In genomic region chr9:123638231-123638630, GRCm38 (mm10) we compare ENCODE assay signal across 20 mouse cellular contexts. TPM values are rescaled to one million over a fixed set of nuclear protein-coding genes. Genes with fewer than 3 reads are reported as not detected.
DNase-seq lines count a peak whose midpoint lies in the region; TF ChIP-seq lines count a peak whose summit lies in the region.
"Had no signal": no experiment of that assay in that cellular context is flagged by ENCODE, and none has a peak within 500 bp of the region (broad histone marks: within the 10 kb centered on the region; RNA-seq: fewer than 3 reads in every experiment).

No protein-coding gene starts in this region.

- H3K4me1 ChIP-seq in small intestine, adult 2 months (ENCODE audit: control insufficient read depth, insufficient read depth, insufficient read length, low read length), result peaks cover 23% of the 10 kb centered on the region; the same call in 1 of the 2 replicates
- H3K4me1 ChIP-seq: hindbrain, embryonic 15.5 days; liver, embryonic 15.5 days; stomach, embryonic 15.5 days had no signal

- no peak for TF ChIP-seq POLR2A in small intestine, adult 2 months (IDR thresholded peaks at IDR 0.05; ENCODE audit: low read depth, low read length)

- H3K36me3 ChIP-seq in small intestine, adult 2 months (ENCODE audit: control insufficient read depth, insufficient read depth, low read length), result peaks cover 30% of the 10 kb centered on the region
- H3K36me3 ChIP-seq: heart, embryonic 13.5 days; hindbrain, embryonic 15.5 days; liver, embryonic 15.5 days; stomach, embryonic 15.5 days had no signal

- H3K27ac ChIP-seq in small intestine, adult 2 months (ENCODE audit: insufficient read depth, low read depth, low read length), result peak overlapping the region; percentile 39
- H3K27ac ChIP-seq: heart, embryonic 13.5 days; hindbrain, embryonic 15.5 days; liver, embryonic 15.5 days; stomach, embryonic 15.5 days had no signal

- no peak overlapping the region for H3K4me3 ChIP-seq in small intestine, adult 2 months (ENCODE audit: low read depth, low read length)
- H3K4me3 ChIP-seq: erythroblast, embryonic 14.5 days; heart, embryonic 13.5 days; hindbrain, embryonic 15.5 days; liver, embryonic 15.5 days; stomach, embryonic 15.5 days had no signal

- no peak for TF ChIP-seq CTCF in small intestine, adult 2 months (IDR thresholded peaks at IDR 0.05; ENCODE audit: extremely low read depth, insufficient read length, insufficient replicate concordance, low read depth, low read length)

- peak; percentile 40 to 49 for DNase-seq in kidney, adult 8-10 months
- no peak for DNase-seq in kidney, adult 18-20 months
- DNase-seq in adrenal gland, adult 8-10 months, result peak; percentile 43
- peak; percentile 37 for DNase-seq in adrenal gland, postnatal 14 days
- DNase-seq in frontal cortex, postnatal 14 days (ENCODE audit: low spot score in 2 of 2), result no peak
- DNase-seq: liver had no signal

- H3K27me3 ChIP-seq in small intestine, adult 2 months (ENCODE audit: control insufficient read depth, insufficient read depth, low read length), result no peaks in the 10 kb centered on the region
- H3K27me3 ChIP-seq: hindbrain, embryonic 15.5 days; liver, embryonic 15.5 days; stomach, embryonic 15.5 days had no signal

RNA-seq across cellular contexts. Expression of gene Slc6a20b, which starts 5.9 kb away (rescaled TPM):
- total RNA-seq in adrenal gland, adult 8-10 months (2022), result not detected
- total RNA-seq in adrenal gland, postnatal 14 days (2021), result not detected in 2 replicates
- polyA plus RNA-seq in small intestine, adult 2 months (2012; rRNA removed), result 0.44 and 0.72 TPM in 2 replicates
- total RNA-seq: gastrocnemius, adult 8-10 months; gastrocnemius, postnatal 4 days; heart, adult 8-10 months; heart, postnatal 10 days had no signal

RNA-seq across cellular contexts. Expression of gene Ccr9, which starts 40.0 kb away (rescaled TPM):
- under 1 TPM; 0.05 to 0.15 (median 0.11) TPM for total RNA-seq in adrenal gland, adult 8-10 months (2022)
- total RNA-seq in adrenal gland, postnatal 14 days (2021), result 0.85 and 1.1 TPM in 2 replicates
- 3.7 and 7.1 TPM in 2 replicates for polyA plus RNA-seq in small intestine, adult 2 months (2012; rRNA removed)
- total RNA-seq: ES-E14; gastrocnemius, adult 8-10 months had no signal
- polyA plus RNA-seq: erythroblast, embryonic 14.5 days had no signal

RNA-seq across cellular contexts. Expression of gene Slc6a20a, which starts 40.5 kb away (rescaled TPM):
- under 1 TPM in 2 of 4 experiments, not detected in 2; 0.10 to 0.17 TPM for total RNA-seq in adrenal gland, adult 8-10 months (2022)
- 0.15 and 0.41 TPM in 2 replicates for total RNA-seq in adrenal gland, postnatal 14 days (2021)
- 120 and 187 TPM in 2 replicates for polyA plus RNA-seq in small intestine, adult 2 months (2012; rRNA removed)
- total RNA-seq: gastrocnemius, adult 8-10 months; gastrocnemius, postnatal 4 days; heart, adult 8-10 months; heart, postnatal 10 days; hematopoietic stem cell, adult 5-6 weeks had no signal
- polyA plus RNA-seq: heart, embryonic 13.5 days; inflammation-experienced regulatory T-cells, adult 6 months; limb, embryonic 11.5 days had no signal

Comparison
In these comparisons a context has a peak if more than half of its experiments do, and no peak if none do; other contexts are left out.
1. DNase-seq: peak in kidney, adult 8-10 months (2 of 2), adrenal gland, adult 8-10 months (single experiment) and adrenal gland, postnatal 14 days (single experiment); none in kidney, adult 18-20 months (single experiment) and frontal cortex, postnatal 14 days (0 of 2).